Mouse (Mus musculus): ENCODE data around the gene Adamts1.

Adamts1 gene

GRCm38 (mm10) chr16:85802954-85803353 is at the start of gene Adamts1:
Gene Adamts1, minus strand, starts transcription at chr16:85803113.
- DNase-seq: peak; percentile 86 to 90

- no peak for DNase-seq
Observed at GRCm38 (mm10) chr16:85827066-85827465, 24.2 kb upstream of the Adamts1 start.

GRCm38 (mm10) chr16:85822330-85822916 is 19.5 kb upstream of the Adamts1 start:
- no peak for DNase-seq

GRCm38 (mm10) chr16:85819808-85820458 is 17.0 kb upstream of the Adamts1 start:
- no peak for DNase-seq

GRCm38 (mm10) chr16:85814116-85814515 is 11.2 kb upstream of the Adamts1 start:
- DNase-seq: no peak

- DNase-seq: peak; percentile 51 to 75
Observed at GRCm38 (mm10) chr16:85807626-85808025, 4.7 kb upstream of the Adamts1 start.

GRCm38 (mm10) chr16:85807072-85807471 is 4.2 kb upstream of the Adamts1 start:
- peak; percentile 43 to 64 for DNase-seq

GRCm38 (mm10) chr16:85805581-85805980 is 2.7 kb upstream of the Adamts1 start:
- DNase-seq: no peak

GRCm38 (mm10) chr16:85803613-85804551 is 969 bp upstream of the Adamts1 start:
- DNase-seq: peak; percentile 82 to 85

GRCm38 (mm10) chr16:85801971-85802811 is 722 bp downstream of the Adamts1 start:
- DNase-seq: peak; percentile 12 to 42

- peak; percentile 77 to 84 for DNase-seq
Observed at GRCm38 (mm10) chr16:85801252-85801651, 1.7 kb downstream of the Adamts1 start.

GRCm38 (mm10) chr16:85800691-85801090 is 2.2 kb downstream of the Adamts1 start:
- peak; percentile 92 for DNase-seq

GRCm38 (mm10) chr16:85799971-85800370 is 2.9 kb downstream of the Adamts1 start:
- no peak for DNase-seq

GRCm38 (mm10) chr16:85798334-85798733 is 4.6 kb downstream of the Adamts1 start:
- DNase-seq: peak in 1 of 2 experiments; percentile 29

GRCm38 (mm10) chr16:85797161-85797560 is 5.8 kb downstream of the Adamts1 start:
- peak in 1 of 2 experiments; percentile 21 for DNase-seq

GRCm38 (mm10) chr16:85795731-85796130 is 7.2 kb downstream of the Adamts1 start:
- no peak for DNase-seq

- DNase-seq: no peak
Observed at GRCm38 (mm10) chr16:85793166-85793830, 9.6 kb downstream of the Adamts1 start.

- DNase-seq: peak in 1 of 2 experiments; percentile 48
Observed at GRCm38 (mm10) chr16:85781076-85781475, 21.8 kb downstream of the Adamts1 start.

- DNase-seq: peak in 1 of 2 experiments; percentile 23
Observed at GRCm38 (mm10) chr16:85779775-85780174, 23.1 kb downstream of the Adamts1 start.

GRCm38 (mm10) chr16:85772272-85772671 is 30.6 kb downstream of the Adamts1 start:
- DNase-seq: no peak

GRCm38 (mm10) chr16:85767341-85767740 is 35.6 kb downstream of the Adamts1 start:
- DNase-seq: no peak

GRCm38 (mm10) chr16:85765697-85766096 is 37.2 kb downstream of the Adamts1 start:
- DNase-seq: no peak

All from kidney, adult 8-10 months (tissue).